Mouse (Mus musculus) embryonic facial prominence, embryonic 14.5 days (tissue): Measurements from ENCODE around the gene Pla2g1b. TPM values are rescaled to one million over a fixed set of nuclear protein-coding genes. Genes with fewer than 3 reads are reported as not detected.
"Not testable (repeated sequence)": the region's sequence is repeated elsewhere in the genome, so short reads cannot be mapped to it uniquely, and the experiment has no call there.

ENCODE experiments used
- ATAC-seq: fragments of 200-750 bp; cut with Nextera tagmentation; 2 replicates; pipeline ENCODE4 v1.8.0; 2017; ENCODE audit warnings: low read depth, moderate number of reproducible peaks, moderate TSS enrichment
- DNase-seq: peaks from one replicate; pipeline ENCODE4 v3.0.0-alpha.2; 2015; ENCODE audit warnings: low spot score
- H3K27ac ChIP-seq: fragments of 300-500 bp; sonication (generic); replicated peaks from 2 replicates; pipeline ENCODE4 v1.5.1; 2014; ENCODE audit warnings: low read depth, mild to moderate bottlenecking, low read length, moderate library complexity
- H3K27me3 ChIP-seq: fragments of 300-500 bp; sonication (generic); replicated peaks from 2 replicates; pipeline ENCODE4 v1.6.1; 2014; ENCODE audit warnings: low read length; ENCODE audit not compliant: control insufficient read depth, insufficient read depth
- H3K36me3 ChIP-seq: fragments of 300-500 bp; sonication (generic); 2 replicates; pipeline ENCODE4 v1.6.1; 2014; ENCODE audit warnings: low read length, mixed read lengths; ENCODE audit not compliant: control insufficient read depth, insufficient read depth
- H3K4me1 ChIP-seq: fragments of 300-500 bp; sonication (generic); 2 replicates; pipeline ENCODE4 v1.6.1; 2014; ENCODE audit warnings: antibody characterized with exemption, low read length; ENCODE audit not compliant: control insufficient read depth, insufficient read depth
- H3K4me2 ChIP-seq: fragments of 300-500 bp; sonication (generic); 2 replicates; pipeline ENCODE4 v1.6.1; 2014; ENCODE audit warnings: low read depth, mild to moderate bottlenecking, low read length, moderate library complexity, mixed read lengths
- H3K4me3 ChIP-seq: fragments of 300-500 bp; sonication (generic); 2 replicates; pipeline ENCODE4 v1.5.1; 2014; ENCODE audit warnings: low read depth, mild to moderate bottlenecking, low read length
- H3K9ac ChIP-seq: fragments of 300-500 bp; sonication (generic); 2 replicates; pipeline ENCODE4 v1.6.1; 2014; ENCODE audit warnings: low read depth, mild to moderate bottlenecking, low read length, moderate library complexity, mixed read lengths
- H3K9me3 ChIP-seq: fragments of 300-500 bp; sonication (generic); 2 replicates; pipeline ENCODE4 v1.6.1; 2016; ENCODE audit warnings: low read length; ENCODE audit not compliant: control insufficient read depth
- WGBS: fragments of 180-500 bp; shearing (Covaris S2); extraction: QIAGEN DNeasy Blood & Tissue Kit; methylation state at CpG from one replicate; pipeline ENCODE4 v1.1.7; 2014; 5-methylcytosine and 5-hydroxymethylcytosine counted together
- polyA plus RNA-seq: library from polyadenylated mRNA; unstranded; fragments of >200 nt; fragmentation: Nextera tagmentation; extraction: Ambion mirVana; gene quantifications from 2 replicates; pipeline ENCODE4 v1.2.1, GENCODE M21; 2014

Gene Pla2g1b
- polyA plus RNA-seq, 1 experiment from 2014 or later, result not detected

GRCm38 (mm10) chr5:115503035-115503434, 37.0 kb downstream of the Pla2g1b start:
- no peaks in the 10 kb centered on the region for H3K36me3 ChIP-seq
- 48% methylated on average over 12 of the region's 12 CpGs for WGBS
- no peak overlapping the region for H3K27ac ChIP-seq
- H3K4me3 ChIP-seq, result no peak overlapping the region
- H3K4me2 ChIP-seq, result no peak overlapping the region
- DNase-seq, result no peak
- H3K9me3 ChIP-seq, result no peaks in the 10 kb centered on the region
- ATAC-seq, result no peak
- H3K27me3 ChIP-seq, result no peaks in the 10 kb centered on the region
- peaks cover 7% of the 10 kb centered on the region for H3K4me1 ChIP-seq
- no peak overlapping the region for H3K9ac ChIP-seq

GRCm38 (mm10) chr5:115505617-115506016, 39.6 kb downstream of the Pla2g1b start:
- WGBS, result 76% methylated on average over 4 of the region's 4 CpGs
- H3K4me2 ChIP-seq, H3K36me3 ChIP-seq, DNase-seq, ATAC-seq, H3K27ac ChIP-seq, H3K4me3 ChIP-seq, H3K27me3 ChIP-seq, H3K9me3 ChIP-seq, H3K9ac ChIP-seq: not testable (repeated sequence)
- H3K4me1 ChIP-seq, result peaks cover 29% of the 10 kb centered on the region

DNA sequence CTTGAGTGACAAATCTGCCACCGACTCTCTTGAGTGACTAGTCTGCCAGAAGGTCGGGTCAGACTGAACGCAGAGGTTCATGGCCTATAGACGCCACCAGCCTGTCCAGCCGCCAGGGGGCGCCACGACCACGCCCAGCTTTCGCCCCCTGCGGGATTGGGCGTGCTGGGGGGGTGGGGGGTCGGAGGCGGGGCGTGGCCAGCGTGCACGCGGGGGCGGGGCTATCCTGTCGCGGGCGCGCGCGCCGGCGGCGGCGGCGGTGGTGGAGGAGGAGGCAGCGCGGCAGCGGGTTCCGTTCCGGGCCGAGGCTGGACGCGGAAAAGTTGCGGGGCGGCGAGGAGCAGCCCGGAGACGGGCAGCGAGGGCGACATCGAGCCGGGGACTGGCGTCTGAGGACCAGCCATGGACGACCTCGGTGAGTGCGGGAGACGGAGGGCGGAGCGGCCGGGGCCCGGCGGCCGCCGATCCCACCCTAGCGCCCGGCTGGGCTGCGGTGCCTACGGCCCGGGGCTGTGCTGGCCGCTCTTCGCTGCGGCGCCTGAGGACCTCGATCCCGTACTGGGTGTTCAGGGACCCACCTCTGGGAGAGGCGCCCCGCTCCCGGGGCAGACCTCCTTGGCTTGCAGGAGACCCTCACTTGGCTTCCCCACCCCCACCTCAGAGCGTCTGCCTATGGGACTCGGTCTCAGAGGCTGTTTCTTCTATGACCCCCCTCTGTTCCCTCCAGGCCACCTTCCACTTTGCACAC, 40.6 kb downstream of the Pla2g1b start, which contains the start of gene Pxn:
Pxn (plus strand) TSS at position 223 of the 748 bp plus-strand sequence.
- no peaks in the 10 kb centered on the region for H3K36me3 ChIP-seq
- DNase-seq (peak; percentile 87), ATAC-seq (peak; percentile 84)
- H3K9ac ChIP-seq, result peak within 1 kb of the TSS; percentile 92
- H3K27ac ChIP-seq, result peak within 1 kb of the TSS; percentile 65
- peak within 1 kb of the TSS; percentile 92 for H3K4me3 ChIP-seq
- no peaks in the 10 kb centered on the region for H3K9me3 ChIP-seq
- peaks cover 29% of the 10 kb centered on the region for H3K4me1 ChIP-seq
- peak within 1 kb of the TSS; percentile 94 for H3K4me2 ChIP-seq
- WGBS, result 0% methylated on average over 5 of the region's 74 CpGs
- no peaks in the 10 kb centered on the region for H3K27me3 ChIP-seq

GRCm38 (mm10) chr5:115507267-115507980, 41.4 kb downstream of the Pla2g1b start:
- H3K4me1 ChIP-seq, result peaks cover 29% of the 10 kb centered on the region
- no peak for ATAC-seq
- H3K4me2 ChIP-seq, result peak overlapping the region; percentile 94
- H3K9me3 ChIP-seq, result no peaks in the 10 kb centered on the region
- H3K4me3 ChIP-seq, result peak overlapping the region; percentile 92
- H3K36me3 ChIP-seq, result no peaks in the 10 kb centered on the region
- H3K9ac ChIP-seq, result peak overlapping the region; percentile 92
- 0 out of 2 replicates have a peak overlapping the region, but pooled peaks have one; percentile 65 for H3K27ac ChIP-seq
- no peak for DNase-seq
- no peaks in the 10 kb centered on the region for H3K27me3 ChIP-seq
- WGBS, result 9% methylated on average over 12 of the region's 12 CpGs

DNA sequence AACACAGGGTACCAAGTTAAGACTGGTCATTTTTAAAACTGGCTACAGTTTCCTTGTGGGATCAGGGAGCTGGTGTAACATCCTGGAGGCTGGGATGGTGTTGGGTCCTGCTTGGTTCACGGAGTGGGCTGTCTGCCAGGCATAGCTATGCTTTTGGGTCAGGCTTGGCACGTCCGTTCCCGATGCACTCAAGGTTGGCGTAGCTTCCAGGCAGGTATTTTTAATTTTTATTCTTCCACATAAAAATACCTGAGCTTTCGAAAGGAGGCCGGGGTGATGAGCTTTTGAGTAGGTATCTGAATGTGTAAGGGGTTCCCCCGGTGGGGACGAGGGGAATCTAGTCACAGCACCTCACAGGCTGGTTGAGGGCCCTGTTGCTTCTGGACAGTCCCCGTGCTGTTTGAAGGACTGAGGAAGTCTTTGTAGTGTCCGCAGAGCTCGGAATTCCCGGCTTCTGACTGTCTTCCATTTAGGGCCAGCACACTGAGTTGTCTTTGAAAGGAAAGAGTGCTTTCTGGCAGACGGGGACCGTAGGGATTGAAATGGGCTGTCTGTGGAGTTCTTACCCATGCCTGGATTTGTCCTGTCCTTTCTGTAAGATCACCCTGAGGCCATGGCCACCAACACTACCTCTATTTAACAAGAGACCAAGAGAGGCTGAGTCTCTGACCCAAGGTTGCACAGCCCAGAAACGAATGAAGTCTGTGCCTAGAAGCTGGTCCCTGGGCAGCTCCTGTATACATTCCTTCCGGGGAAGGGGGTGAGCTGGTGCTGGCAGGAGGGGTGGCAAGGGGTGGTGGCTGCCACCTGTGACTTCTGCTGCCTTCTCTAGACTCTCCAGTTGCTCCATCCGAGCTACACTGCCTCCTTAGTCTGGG, 42.2 kb downstream of the Pla2g1b start:
- no peak for ATAC-seq
- 21% methylated on average over 18 of the region's 18 CpGs for WGBS
- Histone ChIP-seq H3K9me3 (no peaks in the 10 kb centered on the region), H3K27me3 (no peaks in the 10 kb centered on the region), H3K4me1 (peaks cover 29% of the 10 kb centered on the region), H3K4me3 (peak overlapping the region; percentile 92), H3K9ac (peak overlapping the region; percentile 92), H3K27ac (peak overlapping the region; percentile 65), H3K36me3 (no peaks in the 10 kb centered on the region), H3K4me2 (peak overlapping the region; percentile 94)
- no peak for DNase-seq

DNA sequence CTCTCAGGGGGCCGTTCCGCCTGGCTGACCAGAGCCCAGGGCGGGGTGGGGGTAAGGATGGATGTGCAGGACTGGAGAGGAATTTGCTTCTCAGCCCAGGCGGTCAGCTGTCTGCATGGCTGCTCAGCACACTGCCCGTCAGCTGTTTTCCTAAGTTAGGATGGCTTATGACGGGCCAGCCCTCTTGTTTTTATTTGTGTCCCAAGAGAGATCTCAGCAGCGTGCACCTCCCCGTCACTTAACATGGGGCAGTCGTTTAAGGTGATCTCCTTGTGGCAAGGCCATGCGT, 42.7 kb downstream of the Pla2g1b start:
- ATAC-seq, result peak; percentile 39
- H3K4me1 ChIP-seq, result peaks cover 29% of the 10 kb centered on the region

GRCm38 (mm10) chr5:115509321-115509761, 43.3 kb downstream of the Pla2g1b start:
- H3K4me2 ChIP-seq, result peak overlapping the region; percentile 94
- 13% methylated on average over 15 of the region's 15 CpGs for WGBS
- ATAC-seq, result no peak; the same call in 1 of the 2 replicates
- peak overlapping the region; percentile 65 for H3K27ac ChIP-seq
- peaks cover 31% of the 10 kb centered on the region for H3K4me1 ChIP-seq
- no peaks in the 10 kb centered on the region for H3K36me3 ChIP-seq
- no peaks in the 10 kb centered on the region for H3K9me3 ChIP-seq
- peak overlapping the region; percentile 92 for H3K9ac ChIP-seq
- H3K4me3 ChIP-seq, result peak overlapping the region; percentile 92
- DNase-seq, result peak; percentile 75
- no peaks in the 10 kb centered on the region for H3K27me3 ChIP-seq

More for the DNA sequence above, 42.7 kb downstream of the Pla2g1b start:
- Histone ChIP-seq H3K4me2 (peak overlapping the region; percentile 94), H3K4me3 (peak overlapping the region; percentile 92), H3K27me3 (no peaks in the 10 kb centered on the region), H3K9ac (peak overlapping the region; percentile 92), H3K27ac (peak overlapping the region; percentile 65), H3K9me3 (no peaks in the 10 kb centered on the region), H3K36me3 (no peaks in the 10 kb centered on the region)
- DNase-seq, result peak; percentile 73
- 18% methylated on average over 10 of the region's 10 CpGs for WGBS
